Mouse (Mus musculus) liver, adult 10 weeks (tissue): ENCODE results near the gene Casp8. TPM values are rescaled to one million over a fixed set of nuclear protein-coding genes. Genes with fewer than 3 reads are reported as not detected.

Experiments
- polyA plus RNA-seq: library from polyadenylated mRNA; stranded (reverse); fragments of 350-450 nt; fragmentation: Illumina TruSeq; extraction: RNeasy Lipid Tissue Mini Kit (QIAGEN cat#74804); gene quantifications from one replicate; pipeline ENCODE4 v1.2.3, GENCODE M21; 2014; ENCODE audit warnings: low read depth, low replicate concordance

Casp8 gene
- 41.2 TPM for polyA plus RNA-seq

GRCm38 (mm10) chr1:58795291-58796058 is at the start of gene Casp8:
Gene Casp8, plus strand, starts transcription at chr1:58795374.

Other genes with a start within 250 kb of the Casp8 start
- gene Fam126b, start 209.1 kb upstream of the Casp8 start, polyA plus RNA-seq = 20.7 TPM
- 78.9 TPM for gene Ndufb3, start 209.0 kb upstream of the Casp8 start, polyA plus RNA-seq
- 0.69 TPM for gene Als2cr12, start 99.4 kb upstream of the Casp8 start, polyA plus RNA-seq
- gene Cflar, start 83.9 kb upstream of the Casp8 start, polyA plus RNA-seq = 99.9 TPM
- gene Trak2, start 178.1 kb downstream of the Casp8 start, polyA plus RNA-seq = 12.0 TPM
- 38.8 TPM for gene Stradb, start 178.1 kb downstream of the Casp8 start, polyA plus RNA-seq